Mouse (Mus musculus) midbrain, postnatal 0 days (tissue): ENCODE measurements at regions not wholly inside any gene's neighbourhood (a gene's known extent, or its start where the extent isn't known, plus 50 kb on each side); places are given as distances from the start of the nearest gene placed in this dataset.

Experiments used
- ATAC-seq: fragments of 200-750 bp; cut with Nextera tagmentation; 2 replicates; pipeline ENCODE4 v1.8.0; 2017; ENCODE audit warnings: moderate number of reproducible peaks, mild to moderate bottlenecking, moderate TSS enrichment, moderate library complexity; ENCODE audit not compliant: low FRiP score
- DNase-seq: peaks from one replicate; pipeline ENCODE4 v3.0.0-alpha.2; 2015; ENCODE audit warnings: low spot score
- H3K27ac ChIP-seq: fragments of 300-500 bp; sonication (generic); 2 replicates; pipeline ENCODE4 v1.5.1; 2014; ENCODE audit warnings: low read depth, mild to moderate bottlenecking, low read length, mixed read lengths
- H3K27me3 ChIP-seq: fragments of 300-500 bp; sonication (generic); 2 replicates; pipeline ENCODE4 v1.6.1; 2014; ENCODE audit warnings: low read length, control low read depth, mixed read lengths; ENCODE audit not compliant: insufficient read depth
- H3K36me3 ChIP-seq: fragments of 300-500 bp; sonication (generic); 2 replicates; pipeline ENCODE4 v1.6.1; 2014; ENCODE audit warnings: low read length, control low read depth, mixed read lengths; ENCODE audit not compliant: insufficient read depth
- H3K4me1 ChIP-seq: fragments of 300-500 bp; sonication (generic); 2 replicates; pipeline ENCODE4 v1.6.1; 2014; ENCODE audit warnings: mild to moderate bottlenecking, control low read depth, antibody characterized with exemption, low read length, mixed read lengths; ENCODE audit not compliant: insufficient read depth
- H3K4me2 ChIP-seq: fragments of 300-500 bp; sonication (generic); 2 replicates; pipeline ENCODE4 v1.6.1; 2014; ENCODE audit warnings: low read depth, mild to moderate bottlenecking, low read length, mixed read lengths; ENCODE audit not compliant: poor library complexity, severe bottlenecking
- H3K4me3 ChIP-seq: fragments of 300-500 bp; sonication (generic); 2 replicates; pipeline ENCODE4 v1.5.1; 2014; ENCODE audit warnings: low read depth, mild to moderate bottlenecking, low read length, moderate library complexity
- H3K9ac ChIP-seq: fragments of 300-500 bp; sonication (generic); replicated peaks from 2 replicates; pipeline ENCODE4 v1.6.1; 2014; ENCODE audit warnings: mild to moderate bottlenecking, low read length, moderate library complexity, mixed read lengths; ENCODE audit not compliant: poor library complexity, severe bottlenecking
- H3K9me3 ChIP-seq: fragments of 300-500 bp; sonication (generic); 2 replicates; pipeline ENCODE4 v1.6.1; 2016; ENCODE audit warnings: low read length, control low read depth
- CTCF ChIP-seq: IDR thresholded peaks from 2 replicates; pipeline ENCODE4 v1.5.1; 2016; ENCODE audit warnings: antibody characterized with exemption, mild to moderate bottlenecking
- WGBS: fragments of 180-500 bp; shearing (Covaris S2); extraction: QIAGEN DNeasy Blood & Tissue Kit; methylation state at CpG from one replicate; pipeline ENCODE4 v1.1.7; 2014; 5-methylcytosine and 5-hydroxymethylcytosine counted together

- TF ChIP-seq CTCF, result no peak
- 79% methylated on average over 4 of the region's 4 CpGs for WGBS
- Histone ChIP-seq H3K27me3 (no peaks in the 10 kb centered on the region), H3K27ac (no peak overlapping the region), H3K4me2 (no peak overlapping the region), H3K36me3 (no peaks in the 10 kb centered on the region), H3K4me1 (no peaks in the 10 kb centered on the region), H3K4me3 (no peak overlapping the region), H3K9ac (no peak overlapping the region), H3K9me3 (no peaks in the 10 kb centered on the region)
- DNase-seq, result no peak
- no peak for ATAC-seq
These were observed 201.6 kb downstream of the C1d start for GRCm38 (mm10) chr11:17458946-17459345.

- Histone ChIP-seq H3K4me1 (no peaks in the 10 kb centered on the region), H3K27me3 (no peaks in the 10 kb centered on the region), H3K36me3 (no peaks in the 10 kb centered on the region), H3K27ac (no peak overlapping the region), H3K9me3 (no peaks in the 10 kb centered on the region), H3K4me3 (peak overlapping the region; percentile 17), H3K4me2 (peak overlapping the region; percentile 44), H3K9ac (0 out of 2 replicates have a peak overlapping the region, but pooled peaks have one; percentile 8)
- ATAC-seq (peak; percentile 68; the same call in 1 of the 2 replicates), DNase-seq (peak; percentile 86)
- TF ChIP-seq CTCF, result peak; percentile 79
- 10% methylated on average over 11 of the region's 11 CpGs for WGBS
These were observed 202.9 kb downstream of the C1d start for GRCm38 (mm10) chr11:17460024-17460919.

GRCm38 (mm10) chr11:17460920-17461279 is 203.5 kb downstream of the C1d start:
- TF ChIP-seq CTCF, result no peak
- H3K27ac ChIP-seq, result no peak overlapping the region
- ATAC-seq, result no peak

GRCm38 (mm10) chr11:17461701-17462100 is 204.3 kb downstream of the C1d start:
- 94% methylated on average over 1 of the region's 1 CpGs for WGBS
- Histone ChIP-seq H3K27me3 (no peaks in the 10 kb centered on the region), H3K4me2 (no peak overlapping the region), H3K9ac (no peak overlapping the region), H3K27ac (no peak overlapping the region), H3K9me3 (no peaks in the 10 kb centered on the region), H3K4me1 (no peaks in the 10 kb centered on the region), H3K4me3 (no peak overlapping the region), H3K36me3 (no peaks in the 10 kb centered on the region)
- DNase-seq, result no peak
- TF ChIP-seq CTCF, result no peak
- no peak for ATAC-seq

More at GRCm38 (mm10) chr11:17460920-17461279, 203.5 kb downstream of the C1d start:
- H3K4me2 ChIP-seq, result peak overlapping the region; percentile 44
- H3K9me3 ChIP-seq, result no peaks in the 10 kb centered on the region
- no peaks in the 10 kb centered on the region for H3K36me3 ChIP-seq
- peak; percentile 72 for DNase-seq
- WGBS, result 4% methylated on average over 13 of the region's 13 CpGs
- H3K4me3 ChIP-seq, result peak overlapping the region; percentile 17
- H3K9ac ChIP-seq, result 0 out of 2 replicates have a peak overlapping the region, but pooled peaks have one; percentile 8
- H3K27me3 ChIP-seq, result no peaks in the 10 kb centered on the region
- no peaks in the 10 kb centered on the region for H3K4me1 ChIP-seq

DNA sequence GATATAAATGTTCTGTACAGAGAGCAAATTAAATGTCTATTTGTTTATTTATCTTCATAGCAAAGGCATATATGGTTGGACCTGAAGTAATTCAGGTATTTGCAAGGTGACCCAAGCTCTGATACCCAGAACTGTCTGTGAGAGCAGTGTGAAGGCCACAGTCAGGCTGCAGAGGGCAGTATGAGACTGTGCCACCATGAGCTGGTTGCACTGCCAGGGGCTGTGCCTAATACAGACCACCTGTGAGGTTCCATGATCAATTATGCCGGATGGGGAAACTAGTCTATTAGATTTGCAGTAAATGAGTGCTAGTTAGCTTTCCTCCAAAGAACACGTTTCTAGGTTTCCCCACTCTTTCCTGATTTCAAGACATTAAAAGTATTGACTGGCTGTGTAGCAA is 207.5 kb downstream of the C1d start:
- ATAC-seq (peak; percentile 74; the same call in 1 of the 2 replicates), DNase-seq (peak; percentile 81)
- Histone ChIP-seq H3K27ac (no peak overlapping the region), H3K27me3 (no peaks in the 10 kb centered on the region), H3K9me3 (no peaks in the 10 kb centered on the region), H3K4me3 (no peak overlapping the region), H3K4me1 (no peaks in the 10 kb centered on the region), H3K9ac (no peak overlapping the region), H3K36me3 (no peaks in the 10 kb centered on the region), H3K4me2 (no peak overlapping the region)
- peak; percentile 82 for TF ChIP-seq CTCF
- WGBS, result 49% methylated on average over 2 of the region's 2 CpGs

GRCm38 (mm10) chr11:17468431-17469165 is 211.2 kb downstream of the C1d start:
- Histone ChIP-seq H3K36me3 (no peaks in the 10 kb centered on the region), H3K27me3 (no peaks in the 10 kb centered on the region), H3K27ac (no peak overlapping the region), H3K4me1 (no peaks in the 10 kb centered on the region), H3K4me2 (no peak overlapping the region), H3K9me3 (no peaks in the 10 kb centered on the region), H3K4me3 (no peak overlapping the region), H3K9ac (no peak overlapping the region)
- WGBS, result 93% methylated on average over 2 of the region's 2 CpGs
- DNase-seq, result no peak
- no peak for TF ChIP-seq CTCF
- no peak for ATAC-seq
